Mouse (Mus musculus) embryonic facial prominence, embryonic 15.5 days (tissue): ENCODE results near the gene Smurf2. TPM values are rescaled to one million over a fixed set of nuclear protein-coding genes. Genes with fewer than 3 reads are reported as not detected.
A peak's percentile ranks its signal among the peaks of the same experiment; 100 is the strongest.

Source experiments
- ATAC-seq: fragments of 200-750 bp; cut with Nextera tagmentation; 2 replicates; pipeline ENCODE4 v1.8.0; 2017; ENCODE audit warnings: low read depth, moderate TSS enrichment; ENCODE audit not compliant: insufficient number of reproducible peaks, low FRiP score, low TSS enrichment
- H3K27ac ChIP-seq: fragments of 300-500 bp; sonication (generic); replicated peaks from 2 replicates; pipeline ENCODE4 v1.5.1; 2015; ENCODE audit warnings: mild to moderate bottlenecking, inconsistent platforms
- H3K27me3 ChIP-seq: fragments of 300-500 bp; sonication (generic); 2 replicates; pipeline ENCODE4 v1.6.1; 2015; ENCODE audit warnings: inconsistent platforms
- H3K36me3 ChIP-seq: fragments of 300-500 bp; sonication (generic); 2 replicates; pipeline ENCODE4 v1.6.1; 2015; ENCODE audit warnings: mild to moderate bottlenecking, inconsistent platforms
- H3K4me1 ChIP-seq: fragments of 300-500 bp; sonication (generic); 2 replicates; pipeline ENCODE4 v1.6.1; 2015; ENCODE audit warnings: inconsistent platforms
- H3K4me2 ChIP-seq: fragments of 300-500 bp; sonication (generic); replicated peaks from 2 replicates; pipeline ENCODE4 v1.6.1; 2015; ENCODE audit warnings: mild to moderate bottlenecking, inconsistent platforms
- H3K4me3 ChIP-seq: fragments of 300-500 bp; sonication (generic); replicated peaks from 2 replicates; pipeline ENCODE4 v1.5.1; 2015; ENCODE audit warnings: mild to moderate bottlenecking, inconsistent platforms
- H3K9ac ChIP-seq: fragments of 300-500 bp; sonication (generic); 2 replicates; pipeline ENCODE4 v1.6.1; 2015; ENCODE audit warnings: inconsistent platforms
- H3K9me3 ChIP-seq: fragments of 300-500 bp; sonication (generic); replicated peaks from 2 replicates; pipeline ENCODE4 v1.6.1; 2016; ENCODE audit warnings: inconsistent platforms
- WGBS: fragments of 180-500 bp; shearing (Covaris S2); methylation state at CpG from one replicate; pipeline ENCODE4 v1.1.7; 2015; 5-methylcytosine and 5-hydroxymethylcytosine counted together
- polyA plus RNA-seq: library from polyadenylated mRNA; unstranded; fragments of >200 nt; fragmentation: Nextera tagmentation; extraction: Ambion mirVana; gene quantifications from 2 replicates; pipeline ENCODE4 v1.2.1, GENCODE M21; 2015

Gene Smurf2
- polyA plus RNA-seq, 1 experiment from 2014 or later = 13.2 TPM

GRCm38 (mm10) chr11:106822491-106822890 is 98.0 kb downstream of the Smurf2 start:
- ATAC-seq = no peak
- no peak overlapping the region for H3K27ac ChIP-seq
- H3K4me3 ChIP-seq = no peak overlapping the region
- WGBS = 91% methylated on average over 8 of the region's 8 CpGs
- H3K9me3 ChIP-seq = no peaks in the 10 kb centered on the region
- peaks cover 13% of the 10 kb centered on the region; the same call in 1 of the 2 replicates for H3K4me1 ChIP-seq
- H3K27me3 ChIP-seq = no peaks in the 10 kb centered on the region
- H3K36me3 ChIP-seq = peaks cover 76% of the 10 kb centered on the region
- H3K9ac ChIP-seq = no peak overlapping the region
- H3K4me2 ChIP-seq = no peak overlapping the region

GRCm38 (mm10) chr11:106821397-106821796 is 99.1 kb downstream of the Smurf2 start:
- Histone ChIP-seq H3K4me2 (no peak overlapping the region), H3K4me3 (no peak overlapping the region), H3K36me3 (peaks cover 80% of the 10 kb centered on the region), H3K27me3 (no peaks in the 10 kb centered on the region), H3K27ac (0 out of 2 replicates have a peak overlapping the region, but pooled peaks have one; percentile 28), H3K9me3 (no peaks in the 10 kb centered on the region), H3K9ac (no peak overlapping the region), H3K4me1 (peaks cover 18% of the 10 kb centered on the region; the same call in 1 of the 2 replicates)
- WGBS = 81% methylated on average over 6 of the region's 6 CpGs
- ATAC-seq = no peak

DNA sequence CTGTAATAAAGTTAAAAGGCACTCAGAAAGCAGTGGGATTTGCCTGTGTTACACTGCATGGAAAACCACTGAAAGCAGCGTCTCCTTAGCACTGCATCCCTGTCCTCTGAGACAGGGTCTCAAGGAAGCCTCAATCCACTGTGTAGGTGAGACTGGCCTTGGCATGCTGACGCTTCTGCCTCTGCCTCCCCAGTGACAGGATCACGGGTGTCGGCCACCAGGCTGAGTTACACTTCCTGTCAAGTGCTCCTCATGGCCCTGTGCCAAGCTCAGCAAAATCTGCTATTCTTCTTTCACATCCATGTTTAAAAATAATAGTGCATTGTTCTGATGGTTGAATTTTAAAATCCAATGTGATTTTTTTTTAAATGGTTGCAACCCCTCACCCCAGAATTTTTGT is 99.5 kb downstream of the Smurf2 start:
- H3K27me3 ChIP-seq = no peaks in the 10 kb centered on the region
- WGBS = 32% methylated on average over 4 of the region's 4 CpGs
- H3K4me1 ChIP-seq = peaks cover 18% of the 10 kb centered on the region; the same call in 1 of the 2 replicates
- peaks cover 80% of the 10 kb centered on the region for H3K36me3 ChIP-seq
- H3K9ac ChIP-seq = no peak overlapping the region
- no peaks in the 10 kb centered on the region for H3K9me3 ChIP-seq
- ATAC-seq = no peak
- H3K4me3 ChIP-seq = no peak overlapping the region
- H3K27ac ChIP-seq = peak overlapping the region; percentile 28; the same call in 1 of the 2 replicates
- H3K4me2 ChIP-seq = no peak overlapping the region

DNA sequence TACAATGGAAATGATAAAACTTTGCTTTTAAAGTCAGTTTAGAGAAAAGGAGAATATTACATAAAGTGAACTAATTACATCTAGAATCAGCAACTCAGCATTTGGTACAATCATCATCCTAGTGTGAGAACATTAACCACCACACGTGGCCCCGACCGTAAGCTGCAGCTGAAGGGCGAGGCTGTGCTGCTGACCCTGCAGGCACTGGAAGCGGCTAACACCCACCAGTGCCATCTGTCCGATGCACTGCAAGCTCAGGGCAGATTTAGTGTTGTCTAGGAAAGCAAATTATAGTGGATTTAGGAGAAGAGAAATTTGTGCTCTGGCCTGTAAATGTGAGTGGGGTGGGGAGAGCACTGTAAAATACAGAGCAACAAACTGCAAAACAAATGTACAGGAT is 100.3 kb downstream of the Smurf2 start:
- WGBS = 53% methylated on average over 6 of the region's 6 CpGs
- H3K9ac ChIP-seq = no peak overlapping the region
- no peaks in the 10 kb centered on the region for H3K27me3 ChIP-seq
- H3K27ac ChIP-seq = no peak overlapping the region
- no peaks in the 10 kb centered on the region for H3K9me3 ChIP-seq
- H3K4me2 ChIP-seq = no peak overlapping the region
- H3K4me3 ChIP-seq = no peak overlapping the region
- peaks cover 18% of the 10 kb centered on the region; the same call in 1 of the 2 replicates for H3K4me1 ChIP-seq
- no peak for ATAC-seq
- peaks cover 82% of the 10 kb centered on the region for H3K36me3 ChIP-seq

DNA sequence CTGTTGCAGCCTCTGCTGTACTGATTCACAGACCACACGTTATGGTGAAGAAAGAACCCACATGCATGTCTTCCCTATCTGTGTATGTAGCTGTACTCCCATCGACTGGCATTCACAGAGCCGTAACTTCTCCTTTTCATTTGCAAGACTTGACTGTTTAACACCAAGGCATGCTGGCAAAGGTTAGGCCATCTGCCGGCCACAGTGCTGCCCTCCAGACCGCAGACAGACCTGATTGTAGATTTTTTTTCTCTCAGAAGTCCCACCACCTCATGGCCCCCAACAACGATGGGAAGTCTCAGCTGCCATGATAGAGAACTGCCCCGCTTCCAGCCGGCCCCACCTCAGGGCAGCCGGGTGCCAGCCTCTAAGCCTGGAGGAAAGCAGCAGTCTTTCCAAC is 100.9 kb downstream of the Smurf2 start:
- WGBS = 86% methylated on average over 9 of the region's 9 CpGs
- Histone ChIP-seq H3K27me3 (no peaks in the 10 kb centered on the region), H3K27ac (0 out of 2 replicates have a peak overlapping the region, but pooled peaks have one; percentile 22), H3K9me3 (no peaks in the 10 kb centered on the region), H3K4me1 (peaks cover 18% of the 10 kb centered on the region; the same call in 1 of the 2 replicates), H3K4me3 (no peak overlapping the region), H3K4me2 (no peak overlapping the region), H3K36me3 (peaks cover 84% of the 10 kb centered on the region), H3K9ac (no peak overlapping the region)
- ATAC-seq = no peak

DNA sequence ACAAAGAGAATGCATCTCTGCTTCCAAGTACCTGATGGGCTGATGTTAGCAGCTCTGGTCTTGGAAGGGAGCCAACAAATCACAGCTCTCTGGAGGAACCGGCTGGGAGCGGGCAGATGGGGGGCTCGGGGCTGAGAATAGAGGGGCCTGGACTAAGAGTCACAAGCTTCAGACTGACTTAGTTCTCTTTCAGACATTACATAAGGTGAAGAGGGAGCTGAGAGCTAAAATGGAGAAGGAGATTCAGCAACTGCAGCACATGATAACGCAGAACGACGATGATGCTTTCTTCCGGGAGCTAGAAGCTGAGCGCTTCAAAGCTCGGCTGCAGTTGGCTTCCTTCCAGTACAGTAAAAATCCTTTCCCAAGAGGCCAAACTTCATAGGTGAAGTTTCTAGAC is 102.2 kb downstream of the Smurf2 start:
- no peak overlapping the region for H3K4me3 ChIP-seq
- H3K9me3 ChIP-seq = no peaks in the 10 kb centered on the region
- H3K4me2 ChIP-seq = no peak overlapping the region
- H3K9ac ChIP-seq = no peak overlapping the region
- peaks cover 87% of the 10 kb centered on the region for H3K36me3 ChIP-seq
- H3K4me1 ChIP-seq = peaks cover 23% of the 10 kb centered on the region; the same call in 1 of the 2 replicates
- ATAC-seq = no peak
- no peaks in the 10 kb centered on the region for H3K27me3 ChIP-seq
- WGBS = 48% methylated on average over 9 of the region's 9 CpGs
- peak overlapping the region; percentile 17; the same call in 1 of the 2 replicates for H3K27ac ChIP-seq

DNA sequence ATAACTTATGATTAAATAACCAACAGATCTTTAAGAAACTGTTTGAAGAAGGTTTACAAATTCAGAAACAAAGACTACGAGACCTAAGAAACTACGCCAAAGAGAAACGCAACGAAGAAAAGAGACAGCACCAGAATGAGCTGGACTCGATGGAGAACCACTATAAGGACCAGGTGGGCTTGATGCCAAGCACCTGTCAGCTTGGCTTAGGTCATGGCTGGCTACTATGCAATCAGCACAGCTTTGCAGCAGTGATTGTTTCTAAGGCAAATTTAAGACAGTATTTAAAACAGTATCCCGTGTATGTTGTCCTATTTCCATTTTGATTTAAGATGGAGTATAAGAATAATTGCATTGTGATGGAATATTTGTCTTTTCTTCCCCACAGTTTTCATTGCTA is 102.7 kb downstream of the Smurf2 start:
- no peak overlapping the region for H3K9ac ChIP-seq
- H3K4me2 ChIP-seq = no peak overlapping the region
- no peaks in the 10 kb centered on the region for H3K9me3 ChIP-seq
- no peaks in the 10 kb centered on the region for H3K27me3 ChIP-seq
- H3K36me3 ChIP-seq = peaks cover 87% of the 10 kb centered on the region
- no peak overlapping the region for H3K4me3 ChIP-seq
- no peak overlapping the region for H3K27ac ChIP-seq
- WGBS = 82% methylated on average over 6 of the region's 6 CpGs
- H3K4me1 ChIP-seq = peaks cover 23% of the 10 kb centered on the region; the same call in 1 of the 2 replicates
- no peak for ATAC-seq

GRCm38 (mm10) chr11:106817156-106817555 is 103.4 kb downstream of the Smurf2 start:
- H3K36me3 ChIP-seq = peaks cover 86% of the 10 kb centered on the region
- no peak overlapping the region for H3K4me3 ChIP-seq
- no peaks in the 10 kb centered on the region for H3K27me3 ChIP-seq
- ATAC-seq = no peak
- H3K9ac ChIP-seq = no peak overlapping the region
- peaks cover 23% of the 10 kb centered on the region; the same call in 1 of the 2 replicates for H3K4me1 ChIP-seq
- no peaks in the 10 kb centered on the region for H3K9me3 ChIP-seq
- WGBS = 73% methylated on average over 3 of the region's 3 CpGs
- H3K4me2 ChIP-seq = no peak overlapping the region
- no peak overlapping the region for H3K27ac ChIP-seq

- ATAC-seq = no peak
- H3K4me3 ChIP-seq = no peak overlapping the region
- no peak overlapping the region for H3K4me2 ChIP-seq
- H3K9me3 ChIP-seq = no peaks in the 10 kb centered on the region
- 55% methylated on average over 7 of the region's 7 CpGs for WGBS
- H3K27me3 ChIP-seq = no peaks in the 10 kb centered on the region
- H3K4me1 ChIP-seq = peaks cover 22% of the 10 kb centered on the region; the same call in 1 of the 2 replicates
- H3K9ac ChIP-seq = no peak overlapping the region
- H3K36me3 ChIP-seq = peaks cover 90% of the 10 kb centered on the region
- H3K27ac ChIP-seq = no peak overlapping the region
Observed at GRCm38 (mm10) chr11:106816316-106816715, 104.2 kb downstream of the Smurf2 start.

DNA sequence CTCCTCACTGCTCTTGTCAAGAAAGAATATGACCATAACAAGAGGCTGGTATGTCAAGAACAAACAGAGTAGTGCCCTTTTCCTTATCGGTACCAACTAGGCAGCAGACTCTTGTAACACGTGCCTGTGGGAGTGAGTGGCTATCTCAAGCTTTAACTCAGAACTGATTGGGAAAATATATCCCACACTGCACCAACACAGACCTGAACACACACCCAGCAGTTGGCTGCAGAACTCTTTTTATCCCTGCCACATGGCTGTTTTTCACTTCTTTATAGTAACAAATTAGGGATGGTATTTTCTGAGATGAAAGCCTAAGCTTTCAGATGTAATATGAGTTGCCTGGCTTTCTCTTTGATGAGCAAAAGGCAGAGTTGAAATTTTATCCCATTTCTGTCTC is 104.8 kb downstream of the Smurf2 start:
- Histone ChIP-seq H3K9ac (no peak overlapping the region), H3K36me3 (peaks cover 89% of the 10 kb centered on the region), H3K4me3 (no peak overlapping the region), H3K27me3 (no peaks in the 10 kb centered on the region), H3K9me3 (no peaks in the 10 kb centered on the region), H3K4me2 (no peak overlapping the region), H3K27ac (no peak overlapping the region), H3K4me1 (peaks cover 17% of the 10 kb centered on the region; the same call in 1 of the 2 replicates)
- 54% methylated on average over 2 of the region's 2 CpGs for WGBS
- ATAC-seq = no peak

GRCm38 (mm10) chr11:106815331-106815730 is 105.2 kb downstream of the Smurf2 start:
- H3K36me3 ChIP-seq = peaks cover 91% of the 10 kb centered on the region
- H3K27ac ChIP-seq = no peak overlapping the region
- no peak overlapping the region for H3K4me2 ChIP-seq
- 97% methylated on average over 2 of the region's 2 CpGs for WGBS
- peaks cover 17% of the 10 kb centered on the region; the same call in 1 of the 2 replicates for H3K4me1 ChIP-seq
- H3K27me3 ChIP-seq = no peaks in the 10 kb centered on the region
- H3K9ac ChIP-seq = no peak overlapping the region
- no peak for ATAC-seq
- no peaks in the 10 kb centered on the region for H3K9me3 ChIP-seq
- no peak overlapping the region for H3K4me3 ChIP-seq
